Mouse (Mus musculus) embryonic facial prominence, embryonic 11.5 days (tissue): Measurements from ENCODE around the gene Etv6. TPM values are rescaled to one million over a fixed set of nuclear protein-coding genes. Genes with fewer than 3 reads are reported as not detected.

Experiments
- ATAC-seq: fragments of 200-750 bp; cut with Nextera tagmentation; replicated peaks from 2 replicates; pipeline ENCODE4 v1.8.0; 2017; ENCODE audit warnings: low read depth; ENCODE audit not compliant: insufficient number of reproducible peaks, low FRiP score, low TSS enrichment
- DNase-seq: peaks from one replicate; pipeline ENCODE4 v3.0.0-alpha.2; 2015; ENCODE audit warnings: low spot score
- H3K27ac ChIP-seq: fragments of 300-500 bp; sonication (generic); replicated peaks from 2 replicates; pipeline ENCODE4 v1.5.1; 2014; ENCODE audit warnings: mild to moderate bottlenecking, low read depth, low read length, control low read depth
- H3K27me3 ChIP-seq: fragments of 300-500 bp; sonication (generic); 2 replicates; pipeline ENCODE4 v1.6.1; 2014; ENCODE audit warnings: mild to moderate bottlenecking, low read length, moderate library complexity, mixed read lengths; ENCODE audit not compliant: control insufficient read depth, insufficient read depth
- H3K36me3 ChIP-seq: fragments of 300-500 bp; sonication (generic); replicated peaks from 2 replicates; pipeline ENCODE4 v1.6.1; 2014; ENCODE audit warnings: low read depth, mild to moderate bottlenecking, low read length, moderate library complexity, mixed read lengths; ENCODE audit not compliant: control insufficient read depth, insufficient read depth
- H3K4me1 ChIP-seq: fragments of 300-500 bp; sonication (generic); 2 replicates; pipeline ENCODE4 v1.6.1; 2014; ENCODE audit warnings: low read length, mixed read lengths; ENCODE audit not compliant: control insufficient read depth, insufficient read depth
- H3K4me2 ChIP-seq: fragments of 300-500 bp; sonication (generic); 2 replicates; pipeline ENCODE4 v1.6.1; 2014; ENCODE audit warnings: low read depth, mild to moderate bottlenecking, control low read depth, low read length, moderate library complexity
- H3K4me3 ChIP-seq: fragments of 300-500 bp; sonication (generic); 2 replicates; pipeline ENCODE4 v1.5.1; 2014; ENCODE audit warnings: low read depth, low read length, control low read depth
- H3K9ac ChIP-seq: fragments of 300-500 bp; sonication (generic); replicated peaks from 2 replicates; pipeline ENCODE4 v1.6.1; 2014; ENCODE audit warnings: mild to moderate bottlenecking, control low read depth, low read length
- H3K9me3 ChIP-seq: fragments of 300-500 bp; sonication (generic); replicated peaks from 2 replicates; pipeline ENCODE4 v1.6.1; 2016; ENCODE audit warnings: mild to moderate bottlenecking, low read length, inconsistent platforms, mixed read lengths; ENCODE audit not compliant: control insufficient read depth
- WGBS: fragments of 180-500 bp; shearing (Covaris S2); extraction: QIAGEN DNeasy Blood & Tissue Kit; methylation state at CpG from one replicate; pipeline ENCODE4 v1.1.7; 2014; 5-methylcytosine and 5-hydroxymethylcytosine counted together
- polyA plus RNA-seq: library from polyadenylated mRNA; unstranded; fragments of >200 nt; fragmentation: Nextera tagmentation; extraction: Ambion mirVana; gene quantifications from 2 replicates; pipeline ENCODE4 v1.2.1, GENCODE M21; 2014

The Etv6 gene
- polyA plus RNA-seq, 1 experiment from 2014 or later = 15.7 TPM

- no peak for ATAC-seq
- DNase-seq = no peak
- 81% methylated on average over 11 of the region's 11 CpGs for WGBS
Measured at GRCm38 (mm10) chr6:134183592-134184342, 148.3 kb downstream of the Etv6 start.

GRCm38 (mm10) chr6:134186286-134186903 lies 150.9 kb downstream of the Etv6 start:
- ATAC-seq (no peak), DNase-seq (no peak)
- no peak overlapping the region for H3K9ac ChIP-seq
- no peak overlapping the region for H3K4me3 ChIP-seq
- H3K27me3 ChIP-seq = no peaks in the 10 kb centered on the region
- H3K4me1 ChIP-seq = no peaks in the 10 kb centered on the region
- H3K36me3 ChIP-seq = no peaks in the 10 kb centered on the region
- no peak overlapping the region for H3K27ac ChIP-seq
- H3K4me2 ChIP-seq = no peak overlapping the region
- 74% methylated on average over 6 of the region's 6 CpGs for WGBS
- H3K9me3 ChIP-seq = no peaks in the 10 kb centered on the region

More at GRCm38 (mm10) chr6:134183592-134184342, 148.3 kb downstream of the Etv6 start:
- no peak overlapping the region for H3K4me3 ChIP-seq
- H3K9ac ChIP-seq = no peak overlapping the region
- no peaks in the 10 kb centered on the region for H3K27me3 ChIP-seq
- no peak overlapping the region for H3K4me2 ChIP-seq
- H3K9me3 ChIP-seq = no peaks in the 10 kb centered on the region
- no peak overlapping the region for H3K27ac ChIP-seq
- H3K36me3 ChIP-seq = no peaks in the 10 kb centered on the region
- no peaks in the 10 kb centered on the region for H3K4me1 ChIP-seq

- H3K36me3 ChIP-seq = no peaks in the 10 kb centered on the region
- H3K9me3 ChIP-seq = no peaks in the 10 kb centered on the region
- no peak overlapping the region for H3K4me3 ChIP-seq
- no peak for DNase-seq
- WGBS = 35% methylated on average over 3 of the region's 3 CpGs
- no peak overlapping the region for H3K27ac ChIP-seq
- ATAC-seq = 0 out of 2 replicates have a peak, but pooled peaks have one; percentile 32
- no peaks in the 10 kb centered on the region for H3K4me1 ChIP-seq
- H3K9ac ChIP-seq = no peak overlapping the region
- no peaks in the 10 kb centered on the region for H3K27me3 ChIP-seq
- H3K4me2 ChIP-seq = no peak overlapping the region
Measured at GRCm38 (mm10) chr6:134188719-134189118, 153.2 kb downstream of the Etv6 start.

GRCm38 (mm10) chr6:134189174-134189573 lies 153.7 kb downstream of the Etv6 start:
- H3K9ac ChIP-seq = no peak overlapping the region
- no peaks in the 10 kb centered on the region for H3K27me3 ChIP-seq
- H3K4me2 ChIP-seq = no peak overlapping the region
- H3K27ac ChIP-seq = no peak overlapping the region
- WGBS = 19% methylated on average over 5 of the region's 5 CpGs
- no peaks in the 10 kb centered on the region for H3K36me3 ChIP-seq
- DNase-seq (no peak), ATAC-seq (0 out of 2 replicates have a peak, but pooled peaks have one; percentile 34)
- H3K4me3 ChIP-seq = no peak overlapping the region
- H3K4me1 ChIP-seq = no peaks in the 10 kb centered on the region
- H3K9me3 ChIP-seq = no peaks in the 10 kb centered on the region

- Histone ChIP-seq H3K4me1 (no peaks in the 10 kb centered on the region), H3K4me3 (no peak overlapping the region), H3K27ac (no peak overlapping the region), H3K27me3 (no peaks in the 10 kb centered on the region), H3K36me3 (no peaks in the 10 kb centered on the region), H3K9me3 (no peaks in the 10 kb centered on the region), H3K4me2 (no peak overlapping the region), H3K9ac (no peak overlapping the region)
- 40% methylated on average over 7 of the region's 7 CpGs for WGBS
- DNase-seq (no peak), ATAC-seq (peak; percentile 71; the same call in 1 of the 2 replicates)
Measured at GRCm38 (mm10) chr6:134189575-134190132, 154.2 kb downstream of the Etv6 start.

GRCm38 (mm10) chr6:134190597-134191278 lies 155.2 kb downstream of the Etv6 start:
- Histone ChIP-seq H3K27ac (no peak overlapping the region), H3K9ac (no peak overlapping the region), H3K27me3 (no peaks in the 10 kb centered on the region), H3K4me2 (no peak overlapping the region), H3K4me1 (no peaks in the 10 kb centered on the region), H3K9me3 (no peaks in the 10 kb centered on the region), H3K4me3 (no peak overlapping the region), H3K36me3 (no peaks in the 10 kb centered on the region)
- no peak for ATAC-seq
- no peak for DNase-seq
- WGBS = 76% methylated on average over 7 of the region's 7 CpGs

- DNase-seq = no peak
- Histone ChIP-seq H3K36me3 (no peaks in the 10 kb centered on the region), H3K4me1 (no peaks in the 10 kb centered on the region), H3K4me2 (no peak overlapping the region), H3K27me3 (no peaks in the 10 kb centered on the region), H3K9me3 (no peaks in the 10 kb centered on the region), H3K9ac (no peak overlapping the region), H3K27ac (no peak overlapping the region), H3K4me3 (no peak overlapping the region)
- ATAC-seq = no peak
Measured at GRCm38 (mm10) chr6:134192710-134193109, 157.2 kb downstream of the Etv6 start.
